Mouse (Mus musculus) intestine, postnatal 0 days (tissue): Measurements from ENCODE around the gene Cd151. TPM values are rescaled to one million over a fixed set of nuclear protein-coding genes. Genes with fewer than 3 reads are reported as not detected.

Experiments used
- ATAC-seq: fragments of 200-750 bp; cut with Nextera tagmentation; 2 replicates; pipeline ENCODE4 v1.8.0; 2017; ENCODE audit warnings: mild to moderate bottlenecking, moderate TSS enrichment, moderate library complexity
- H3K27ac ChIP-seq: fragments of 300-500 bp; sonication (generic); 2 replicates; pipeline ENCODE4 v1.5.1; 2014; ENCODE audit warnings: mild to moderate bottlenecking, low read depth, low read length, moderate library complexity
- H3K27me3 ChIP-seq: fragments of 300-500 bp; sonication (generic); replicated peaks from 2 replicates; pipeline ENCODE4 v1.6.1; 2014; ENCODE audit warnings: low read length, mixed read lengths; ENCODE audit not compliant: control insufficient read depth, insufficient read depth
- H3K36me3 ChIP-seq: fragments of 300-500 bp; sonication (generic); 2 replicates; pipeline ENCODE4 v1.6.1; 2014; ENCODE audit warnings: mild to moderate bottlenecking, moderate library complexity; ENCODE audit not compliant: control insufficient read depth, insufficient read depth
- H3K4me1 ChIP-seq: fragments of 300-500 bp; sonication (generic); replicated peaks from 2 replicates; pipeline ENCODE4 v1.6.1; 2014; ENCODE audit warnings: antibody characterized with exemption, low read length, mixed read lengths; ENCODE audit not compliant: control insufficient read depth, insufficient read depth
- H3K4me2 ChIP-seq: fragments of 300-500 bp; sonication (generic); replicated peaks from 2 replicates; pipeline ENCODE4 v1.6.1; 2014; ENCODE audit warnings: low read depth, mild to moderate bottlenecking, moderate library complexity
- H3K4me3 ChIP-seq: fragments of 300-500 bp; sonication (generic); 2 replicates; pipeline ENCODE4 v1.5.1; 2014; ENCODE audit warnings: low read depth, low read length
- H3K9ac ChIP-seq: fragments of 300-500 bp; sonication (generic); 2 replicates; pipeline ENCODE4 v1.6.1; 2014; ENCODE audit warnings: mild to moderate bottlenecking, low read depth, low read length
- H3K9me3 ChIP-seq: fragments of 300-500 bp; sonication (generic); 2 replicates; pipeline ENCODE4 v1.6.1; 2016; ENCODE audit warnings: mixed run types; ENCODE audit not compliant: control insufficient read depth
- CTCF ChIP-seq: sonication (generic); IDR thresholded peaks from 2 replicates; pipeline ENCODE4 v1.5.1; 2016; ENCODE audit warnings: low read depth, mild to moderate bottlenecking, control low read depth, antibody characterized with exemption, moderate library complexity
- WGBS: fragments of 180-500 bp; shearing (Covaris S2); extraction: QIAGEN DNeasy Blood & Tissue Kit; methylation state at CpG from one replicate; pipeline ENCODE4 v1.1.7; 2014; 5-methylcytosine and 5-hydroxymethylcytosine counted together
- polyA plus RNA-seq: library from polyadenylated mRNA; unstranded; fragments of >200 nt; fragmentation: Nextera tagmentation; extraction: Ambion mirVana; gene quantifications from 2 replicates; pipeline ENCODE4 v1.2.1, GENCODE M21; 2015

Cd151 gene
- polyA plus RNA-seq, 1 experiment from 2014 or later, result 29.3 TPM

DNA sequence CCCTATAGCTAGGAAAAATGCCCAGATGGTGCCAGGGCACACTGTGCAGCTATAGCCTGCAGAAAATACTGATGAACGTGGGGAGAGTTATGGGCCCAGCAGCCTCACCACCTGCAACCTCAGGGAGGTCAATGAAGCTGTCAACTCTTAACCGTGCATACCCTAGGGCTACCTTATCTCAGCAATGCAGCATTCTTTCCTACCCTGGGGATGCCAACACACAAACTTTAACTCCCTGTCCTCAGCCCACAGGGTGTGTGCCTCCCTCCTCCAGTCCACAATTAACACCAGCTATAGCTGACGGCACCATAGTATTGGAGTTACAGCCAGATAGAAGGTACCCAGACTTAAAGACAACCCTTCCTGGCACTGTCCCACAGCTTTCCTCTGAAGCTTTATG lies 51.7 kb downstream of the Cd151 start:
- H3K36me3 ChIP-seq, result peaks cover 16% of the 10 kb centered on the region; the same call in 1 of the 2 replicates
- H3K27me3 ChIP-seq, result no peaks in the 10 kb centered on the region
- H3K4me3 ChIP-seq, result no peak overlapping the region
- no peaks in the 10 kb centered on the region for H3K4me1 ChIP-seq
- ATAC-seq, result no peak
- no peak overlapping the region for H3K9ac ChIP-seq
- H3K9me3 ChIP-seq, result no peaks in the 10 kb centered on the region
- H3K4me2 ChIP-seq, result no peak overlapping the region
- TF ChIP-seq CTCF, result no peak
- H3K27ac ChIP-seq, result no peak overlapping the region
- WGBS, result 70% methylated on average over 3 of the region's 3 CpGs

DNA sequence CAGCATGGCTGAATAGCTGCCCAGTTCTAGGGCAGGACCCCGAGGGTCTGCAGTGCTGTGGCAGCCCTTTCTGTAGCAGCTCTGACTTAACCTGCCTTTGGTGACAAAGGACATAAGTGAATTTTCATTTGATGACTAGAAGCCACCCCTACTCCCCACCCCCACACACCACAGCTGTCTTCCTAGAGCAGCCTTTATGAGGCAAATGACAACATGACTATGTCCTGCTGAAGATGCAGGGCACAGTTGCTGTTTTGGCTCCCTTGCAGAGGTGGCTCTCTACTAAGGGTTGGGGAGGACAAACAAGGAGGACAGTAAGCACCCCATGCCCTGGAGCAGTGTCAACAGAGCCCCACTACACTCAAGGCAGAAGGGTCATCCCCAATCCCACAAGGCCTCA lies 52.6 kb downstream of the Cd151 start:
- 65% methylated on average over 1 of the region's 1 CpGs for WGBS
- Histone ChIP-seq H3K36me3 (peaks cover 16% of the 10 kb centered on the region; the same call in 1 of the 2 replicates), H3K4me1 (no peaks in the 10 kb centered on the region), H3K27ac (no peak overlapping the region), H3K9me3 (no peaks in the 10 kb centered on the region), H3K4me2 (no peak overlapping the region), H3K27me3 (no peaks in the 10 kb centered on the region), H3K4me3 (no peak overlapping the region), H3K9ac (no peak overlapping the region)
- no peak for TF ChIP-seq CTCF
- ATAC-seq, result no peak

Other genes starting within 250 kb of the Cd151 start
- 24.7 and 27.8 TPM in 2 replicates for gene Phrf1, start 238.6 kb upstream of the Cd151 start, polyA plus RNA-seq
- 120 and 124 TPM in 2 replicates for gene Irf7, start 200.9 kb upstream of the Cd151 start, polyA plus RNA-seq
- 914 and 971 TPM in 2 replicates for gene Cdhr5, start 190.6 kb upstream of the Cd151 start, polyA plus RNA-seq
- gene Sct, start 188.3 kb upstream of the Cd151 start, polyA plus RNA-seq, result 348 and 368 TPM in 2 replicates
- gene Drd4, start 175.4 kb upstream of the Cd151 start, polyA plus RNA-seq, result 0.33 and 0.38 TPM in 2 replicates
- gene Deaf1, start 139.7 kb upstream of the Cd151 start, polyA plus RNA-seq, result 52.8 and 55.7 TPM in 2 replicates
- 21.8 and 23.3 TPM in 2 replicates for gene Tmem80, start 139.7 kb upstream of the Cd151 start, polyA plus RNA-seq
- gene Eps8l2, start 128.5 kb upstream of the Cd151 start, polyA plus RNA-seq, result 234 and 248 TPM in 2 replicates
- 706 and 711 TPM in 2 replicates for gene Taldo1, start 75.2 kb upstream of the Cd151 start, polyA plus RNA-seq
- 34.3 and 37.1 TPM in 2 replicates for gene Gatd1, start 53.3 kb upstream of the Cd151 start, polyA plus RNA-seq
- 2.7 and 3.3 TPM in 2 replicates for gene Cend1, start 37.9 kb upstream of the Cd151 start, polyA plus RNA-seq
- gene Slc25a22, start 29.5 kb upstream of the Cd151 start, polyA plus RNA-seq, result 65.8 and 67.7 TPM in 2 replicates
- 1.4 and 1.6 TPM in 2 replicates for gene Pidd1, start 23.4 kb upstream of the Cd151 start, polyA plus RNA-seq
- 968 and 992 TPM in 2 replicates for gene Rplp2, start 20.0 kb upstream of the Cd151 start, polyA plus RNA-seq
- 75.5 and 79.4 TPM in 2 replicates for gene Pnpla2, start 12.2 kb upstream of the Cd151 start, polyA plus RNA-seq
- gene Cracr2b, start 6.3 kb upstream of the Cd151 start, polyA plus RNA-seq, result 12.6 and 12.7 TPM in 2 replicates
- gene Polr2l, start 7.7 kb downstream of the Cd151 start, polyA plus RNA-seq, result 36.8 and 37.9 TPM in 2 replicates
- 39.7 and 40.1 TPM in 2 replicates for gene Tspan4, start 7.8 kb downstream of the Cd151 start, polyA plus RNA-seq
- 20.5 and 23.8 TPM in 2 replicates for gene Chid1, start 72.5 kb downstream of the Cd151 start, polyA plus RNA-seq
- gene Ap2a2, start 94.8 kb downstream of the Cd151 start, polyA plus RNA-seq, result 69.7 and 76.6 TPM in 2 replicates
- gene Muc6, start 187.9 kb downstream of the Cd151 start, polyA plus RNA-seq, result 8.9 and 9.8 TPM in 2 replicates
- 167 and 175 TPM in 2 replicates for gene Muc2, start 222.9 kb downstream of the Cd151 start, polyA plus RNA-seq